Mouse (Mus musculus) E14TG2a.4 (cell line): ENCODE results near the gene Scgb1b11.
"Not testable (repeated sequence)": the region's sequence is repeated elsewhere in the genome, so short reads cannot be mapped to it uniquely, and the experiment has no call there.

Source experiments
- H3K27me3 ChIP-seq: 2 replicates; pipeline ENCODE4 v1.6.1; 2014; ENCODE audit warnings: low read length, control low read depth; ENCODE audit not compliant: insufficient read depth
- H3K36me3 ChIP-seq: 2 replicates; pipeline ENCODE4 v1.6.1; 2014; ENCODE audit warnings: low read length, control low read depth; ENCODE audit not compliant: insufficient read depth
- H3K4me1 ChIP-seq: replicated peaks from 2 replicates; pipeline ENCODE4 v1.6.1; 2014; ENCODE audit warnings: low read depth, low read length, control low read depth
- H3K4me3 ChIP-seq: replicated peaks from 2 replicates; pipeline ENCODE4 v1.5.1; 2014; ENCODE audit warnings: mild to moderate bottlenecking, low read length
- H3K9me3 ChIP-seq: 2 replicates; pipeline ENCODE4 v1.6.1; 2014; ENCODE audit warnings: low read length, control low read depth

The Scgb1b11 gene

DNA sequence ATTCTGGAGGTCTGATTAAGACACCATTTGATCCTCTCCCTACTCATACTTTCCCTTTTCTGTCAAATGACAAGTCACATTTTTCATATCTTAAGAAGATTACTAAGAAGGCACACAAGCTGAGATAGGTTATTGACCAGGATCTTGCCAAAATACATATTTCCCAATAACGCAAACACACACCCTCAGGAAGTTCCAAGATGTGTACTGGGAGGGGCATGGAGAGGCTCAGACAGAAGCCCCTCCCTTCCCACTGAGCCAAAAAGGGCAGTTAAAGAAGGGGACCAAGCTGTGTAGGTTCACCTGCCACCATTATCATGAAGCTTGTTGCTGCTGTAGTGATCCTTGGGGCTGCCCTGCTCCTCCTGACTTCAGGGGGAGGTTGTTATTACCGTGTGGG lies at the start of gene Scgb1b11:
TSS of gene Scgb1b11 (plus strand) at position 301 of the 400 bp plus-strand sequence.
- H3K4me3 ChIP-seq, H3K4me1 ChIP-seq, H3K27me3 ChIP-seq, H3K9me3 ChIP-seq, H3K36me3 ChIP-seq: not testable (repeated sequence)

DNA sequence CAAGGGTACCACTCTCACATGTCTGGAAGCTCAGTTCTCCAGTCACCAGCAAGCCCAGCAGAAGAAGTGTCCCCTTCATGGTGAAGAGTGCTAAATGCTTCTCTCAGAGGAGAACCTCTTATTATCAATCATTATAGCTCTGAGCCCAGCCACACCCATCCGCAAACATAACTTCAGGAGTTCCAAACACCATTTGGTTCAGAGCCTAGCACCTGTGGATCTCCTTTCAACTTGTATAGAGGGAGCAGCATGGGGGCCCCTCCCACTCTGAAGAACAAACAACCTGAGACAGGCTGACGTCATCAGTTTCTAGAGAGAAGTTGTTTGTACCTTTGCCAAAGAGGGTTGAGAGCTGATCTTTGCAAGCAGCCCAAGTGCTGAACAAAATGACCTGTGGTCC lies 11.6 kb upstream of the Scgb1b11 start, which contains the start of gene Scgb2b11:
TSS of gene Scgb2b11 (minus strand) at position 101 of the 400 bp plus-strand sequence.
- H3K4me3 ChIP-seq, H3K36me3 ChIP-seq: not testable (repeated sequence)

More for the DNA sequence above, 11.6 kb upstream of the Scgb1b11 start, which contains the start of gene Scgb2b11:
- H3K27me3 ChIP-seq, H3K9me3 ChIP-seq, H3K4me1 ChIP-seq: not testable (repeated sequence)
